Mouse (Mus musculus): ENCODE data around the gene Hrasls.

Gene Hrasls

GRCm38 (mm10) chr16:29209605-29210411, at the start of gene Hrasls:
TSS of gene Hrasls (plus strand) at chr16:29209695.
- DNase-seq (ENCODE audit: low read depth): no peak

- no peak for DNase-seq (ENCODE audit: low read depth)
Measured at GRCm38 (mm10) chr16:29162271-29162670, 47.2 kb upstream of the Hrasls start.

- no peak for DNase-seq (ENCODE audit: low read depth)
Measured at GRCm38 (mm10) chr16:29167051-29167450, 42.4 kb upstream of the Hrasls start.

GRCm38 (mm10) chr16:29171741-29172140, 37.8 kb upstream of the Hrasls start:
- DNase-seq (ENCODE audit: low read depth): no peak

GRCm38 (mm10) chr16:29173201-29173600, 36.3 kb upstream of the Hrasls start:
- peak; percentile 34 for DNase-seq (ENCODE audit: low read depth)

- peak; percentile 55 for DNase-seq (ENCODE audit: low read depth)
Measured at GRCm38 (mm10) chr16:29174831-29175350, 34.6 kb upstream of the Hrasls start.

- no peak for DNase-seq (ENCODE audit: low read depth)
Measured at GRCm38 (mm10) chr16:29192911-29193310, 16.6 kb upstream of the Hrasls start.

GRCm38 (mm10) chr16:29193981-29194380, 15.5 kb upstream of the Hrasls start:
- DNase-seq (ENCODE audit: low read depth): no peak

GRCm38 (mm10) chr16:29195156-29195555, 14.3 kb upstream of the Hrasls start:
- DNase-seq (ENCODE audit: low read depth): no peak

GRCm38 (mm10) chr16:29198461-29198860, 11.0 kb upstream of the Hrasls start:
- no peak for DNase-seq (ENCODE audit: low read depth)

- DNase-seq (ENCODE audit: low read depth): no peak
Measured at GRCm38 (mm10) chr16:29201146-29201545, 8.3 kb upstream of the Hrasls start.

GRCm38 (mm10) chr16:29204875-29205274, 4.6 kb upstream of the Hrasls start:
- DNase-seq (ENCODE audit: low read depth): no peak

- DNase-seq (ENCODE audit: low read depth): no peak
Measured at GRCm38 (mm10) chr16:29205581-29205980, 3.9 kb upstream of the Hrasls start.

GRCm38 (mm10) chr16:29208841-29209240, 654 bp upstream of the Hrasls start:
- DNase-seq (ENCODE audit: low read depth): peak; percentile 83

GRCm38 (mm10) chr16:29216395-29217295, 7.2 kb downstream of the Hrasls start:
- DNase-seq (ENCODE audit: low read depth): no peak

GRCm38 (mm10) chr16:29235951-29236350, 26.5 kb downstream of the Hrasls start:
- DNase-seq (ENCODE audit: low read depth): no peak

GRCm38 (mm10) chr16:29254325-29254724, 44.8 kb downstream of the Hrasls start:
- DNase-seq (ENCODE audit: low read depth): no peak
